ENCODE assay signal across 28 mouse cellular contexts in genomic region chr9:35160662-35161061, GRCm38 (mm10).
"Had no signal": no experiment of that assay in that cellular context is flagged by ENCODE, and none has a peak within 500 bp of the region (broad histone marks: within the 10 kb centered on the region; RNA-seq: fewer than 3 reads in every experiment).

No protein-coding gene starts in this region.

- H3K4me1 ChIP-seq: hindbrain, embryonic 12.5 days; intestine, embryonic 15.5 days had no signal

- H3K27ac ChIP-seq: heart, adult 2 months; heart, embryonic 10.5 days; hindbrain, embryonic 10.5 days; hindbrain, embryonic 12.5 days; hindbrain, embryonic 14.5 days; intestine, embryonic 15.5 days; limb, embryonic 13.5 days; limb, embryonic 15.5 days; liver, embryonic 15.5 days had no signal

- DNase-seq: gastrocnemius, adult 2 months; gastrocnemius, postnatal 10 days; gastrocnemius, postnatal 25 days; heart, adult 2 months; heart, postnatal 10 days; heart, postnatal 4 days; kidney, adult 8-10 months; kidney, postnatal 10 days; kidney, postnatal 25 days; kidney, postnatal 4 days; layer of hippocampus, adult 9-11 months; layer of hippocampus, postnatal 36 days; left cerebral cortex, postnatal 4 days; liver, embryonic 13.5 days; lung, adult 18-20 months had no signal

- H3K9me3 ChIP-seq: heart, embryonic 10.5 days; heart, embryonic 12.5 days; hindbrain, embryonic 10.5 days; hindbrain, embryonic 12.5 days; intestine, embryonic 15.5 days; limb, embryonic 13.5 days; limb, embryonic 15.5 days; liver, embryonic 13.5 days; liver, embryonic 15.5 days had no signal

- H3K36me3 ChIP-seq: intestine, embryonic 15.5 days had no signal

- H3K9ac ChIP-seq: heart, embryonic 12.5 days; hindbrain, embryonic 12.5 days; hindbrain, embryonic 14.5 days; intestine, embryonic 15.5 days; limb, embryonic 13.5 days; limb, embryonic 15.5 days; liver, embryonic 13.5 days; liver, embryonic 15.5 days had no signal

- H3K4me2 ChIP-seq: heart, embryonic 12.5 days; hindbrain, embryonic 12.5 days; hindbrain, embryonic 14.5 days; intestine, embryonic 15.5 days; limb, embryonic 13.5 days; limb, embryonic 15.5 days; liver, embryonic 13.5 days; liver, embryonic 15.5 days had no signal

- ATAC-seq: forebrain, embryonic 16.5 days; hindbrain, embryonic 16.5 days; inflammation-experienced regulatory T-cells, adult 6 months; intestine, embryonic 15.5 days; intestine, postnatal 0 days had no signal

- H3K27me3 ChIP-seq: heart, embryonic 12.5 days; hindbrain, embryonic 12.5 days; intestine, embryonic 15.5 days; limb, embryonic 13.5 days; limb, embryonic 15.5 days; liver, embryonic 13.5 days; liver, embryonic 15.5 days had no signal

- H3K4me3 ChIP-seq: gastrocnemius, adult 2 months; heart, adult 2 months; heart, embryonic 10.5 days; heart, embryonic 12.5 days; hindbrain, embryonic 10.5 days; hindbrain, embryonic 12.5 days; intestine, embryonic 15.5 days; limb, embryonic 13.5 days; limb, embryonic 15.5 days; liver, embryonic 13.5 days; liver, embryonic 15.5 days had no signal
